Mouse (Mus musculus) heart, embryonic 16.5 days (tissue): ENCODE results near the gene Dmac2. TPM values are rescaled to one million over a fixed set of nuclear protein-coding genes. Genes with fewer than 3 reads are reported as not detected.
"Not testable (repeated sequence)": the region's sequence is repeated elsewhere in the genome, so short reads cannot be mapped to it uniquely, and the experiment has no call there.

Experiments
- ATAC-seq: fragments of 200-750 bp; cut with Nextera tagmentation; replicated peaks from 2 replicates; pipeline ENCODE4 v1.8.0; 2017; ENCODE audit warnings: moderate number of reproducible peaks; ENCODE audit not compliant: insufficient read depth, low FRiP score; ENCODE audit errors: extremely low read depth
- H3K27ac ChIP-seq: fragments of 300-500 bp; sonication (generic); 2 replicates; pipeline ENCODE4 v1.5.1; 2014; ENCODE audit warnings: mild to moderate bottlenecking, low read length, control low read depth, moderate library complexity
- H3K27me3 ChIP-seq: fragments of 300-500 bp; sonication (generic); 2 replicates; pipeline ENCODE4 v1.6.1; 2014; ENCODE audit warnings: low read length, mixed read lengths; ENCODE audit not compliant: control insufficient read depth, insufficient read depth
- H3K36me3 ChIP-seq: fragments of 300-500 bp; sonication (generic); 2 replicates; pipeline ENCODE4 v1.6.1; 2014; ENCODE audit not compliant: control insufficient read depth, insufficient read depth
- H3K4me1 ChIP-seq: fragments of 300-500 bp; sonication (generic); 2 replicates; pipeline ENCODE4 v1.6.1; 2014; ENCODE audit warnings: low read length, mixed read lengths; ENCODE audit not compliant: control insufficient read depth, insufficient read depth
- H3K4me2 ChIP-seq: fragments of 300-500 bp; sonication (generic); 2 replicates; pipeline ENCODE4 v1.6.1; 2014; ENCODE audit warnings: low read depth, mild to moderate bottlenecking, control low read depth, low read length
- H3K4me3 ChIP-seq: fragments of 300-500 bp; sonication (generic); 2 replicates; pipeline ENCODE4 v1.5.1; 2014; ENCODE audit warnings: mild to moderate bottlenecking, control low read depth, low read length
- H3K9ac ChIP-seq: fragments of 300-500 bp; sonication (generic); 2 replicates; pipeline ENCODE4 v1.6.1; 2014; ENCODE audit warnings: low read length, control low read depth
- H3K9me3 ChIP-seq: fragments of 300-500 bp; sonication (generic); replicated peaks from 2 replicates; pipeline ENCODE4 v1.6.1; 2016; ENCODE audit warnings: low read length; ENCODE audit not compliant: control insufficient read depth
- WGBS: fragments of 180-500 bp; shearing (Covaris S2); extraction: QIAGEN DNeasy Blood & Tissue Kit; methylation state at CpG from one replicate; pipeline ENCODE4 v1.1.7; 2014; 5-methylcytosine and 5-hydroxymethylcytosine counted together
- polyA plus RNA-seq: library from polyadenylated mRNA; unstranded; fragments of >200 nt; fragmentation: Nextera tagmentation; extraction: Ambion mirVana; gene quantifications from 2 replicates; pipeline ENCODE4 v1.2.1, GENCODE M21; 2015

Gene Dmac2
- 58.6 and 63.6 TPM in 2 replicates for polyA plus RNA-seq

DNA sequence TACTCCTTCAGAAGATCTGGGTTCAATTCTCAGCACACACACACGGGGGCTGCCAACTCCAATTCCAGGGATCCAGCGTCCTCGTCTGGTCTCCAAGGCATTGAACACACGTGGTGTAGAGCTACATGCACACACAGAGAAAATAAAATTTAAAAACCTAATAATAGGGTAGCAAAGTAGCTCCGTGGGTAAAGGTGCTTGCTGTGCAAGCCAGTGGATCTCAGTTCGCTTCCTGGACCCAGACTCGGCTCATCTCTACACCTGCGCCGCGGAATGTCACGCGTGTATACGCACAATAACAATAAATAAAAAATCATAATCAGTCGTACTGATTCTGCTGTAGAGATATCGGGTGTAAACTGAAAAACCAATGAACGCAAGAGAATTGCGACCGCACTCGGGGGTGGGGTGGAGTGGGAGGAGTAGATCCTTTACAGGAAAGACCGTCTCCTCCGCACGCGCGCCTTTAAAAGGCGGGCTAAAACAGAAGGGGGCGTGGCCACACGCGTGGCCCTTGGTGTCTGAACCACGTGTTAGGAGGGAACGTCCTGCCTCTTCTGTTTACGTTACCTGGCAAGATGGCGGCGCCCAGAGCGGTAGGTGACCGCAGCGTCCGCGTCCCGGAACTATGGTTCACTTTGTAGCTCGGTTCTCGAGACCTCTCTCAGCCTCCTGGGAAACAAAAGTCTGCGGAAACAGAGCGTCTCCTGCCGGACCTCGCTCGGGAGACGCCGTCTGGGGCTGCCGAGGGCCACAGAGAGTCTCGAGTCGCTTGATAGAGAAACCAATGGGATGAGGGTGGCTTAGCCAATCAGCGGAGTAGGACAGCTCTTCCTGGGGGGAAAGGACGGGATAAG lies at the start of gene Dmac2:
Gene Dmac2, plus strand, starts transcription at position 550 of the 857 bp plus-strand sequence.
- Histone ChIP-seq H3K27me3 (no peaks in the 10 kb centered on the region), H3K4me2 (peak within 1 kb of the TSS; percentile 79), H3K9me3 (no peaks in the 10 kb centered on the region), H3K27ac (peak within 1 kb of the TSS; percentile 76), H3K4me1 (peaks cover 10% of the 10 kb centered on the region; the same call in 1 of the 2 replicates), H3K4me3 (peak within 1 kb of the TSS; percentile 71), H3K36me3 (peaks cover 19% of the 10 kb centered on the region), H3K9ac (peak within 1 kb of the TSS; percentile 74)
- WGBS = under 1% methylated on average over 53 of the region's 53 CpGs
- peak; percentile 93 for ATAC-seq

DNA sequence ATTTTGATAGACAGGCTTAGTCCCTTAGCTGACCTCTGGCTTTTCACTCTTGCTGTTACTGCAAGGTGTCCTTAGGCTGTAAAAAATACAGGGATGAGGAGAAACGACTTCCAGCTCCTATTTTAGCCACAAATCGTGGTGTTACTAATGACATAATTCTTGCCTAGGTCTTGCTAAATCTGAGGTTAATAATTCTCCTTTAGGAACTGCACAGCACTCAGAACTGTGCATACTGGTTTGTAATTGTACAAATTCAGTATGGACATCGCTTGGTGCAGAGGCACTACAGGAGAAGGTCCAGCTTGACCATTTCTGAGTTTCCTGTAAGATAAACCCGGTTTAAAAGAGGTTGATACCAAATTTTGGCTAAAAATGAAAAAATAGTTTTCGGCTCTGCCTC lies 45.4 kb upstream of the Dmac2 start:
- H3K4me2 ChIP-seq, ATAC-seq, H3K27me3 ChIP-seq, H3K36me3 ChIP-seq, H3K4me3 ChIP-seq, H3K4me1 ChIP-seq, H3K9ac ChIP-seq, H3K27ac ChIP-seq, H3K9me3 ChIP-seq: not testable (repeated sequence)
- 67% methylated on average over 5 of the region's 5 CpGs for WGBS

DNA sequence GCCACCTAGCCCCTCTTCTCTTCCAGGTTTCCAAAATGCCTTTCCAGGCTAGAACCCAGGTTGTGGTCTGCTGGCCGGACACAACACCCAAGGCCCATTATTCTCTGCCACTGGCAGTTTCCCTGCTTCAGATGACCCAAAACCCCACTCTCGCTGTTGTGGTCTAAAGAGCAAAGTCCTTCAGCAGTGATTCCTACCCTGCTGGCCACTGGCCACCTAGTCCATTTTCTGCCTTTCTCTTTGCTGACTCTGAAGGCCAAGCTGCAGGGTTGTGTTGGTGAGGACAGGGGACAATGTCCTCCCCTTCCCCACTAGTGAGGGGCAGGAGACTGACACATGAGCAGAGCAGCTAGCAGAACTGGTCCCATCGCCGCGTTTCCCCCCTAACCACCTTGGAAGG lies 44.1 kb upstream of the Dmac2 start:
- H3K4me3 ChIP-seq = no peak overlapping the region
- no peak overlapping the region for H3K27ac ChIP-seq
- ATAC-seq = no peak
- no peaks in the 10 kb centered on the region for H3K4me1 ChIP-seq
- no peak overlapping the region for H3K4me2 ChIP-seq
- H3K27me3 ChIP-seq = no peaks in the 10 kb centered on the region
- no peaks in the 10 kb centered on the region for H3K9me3 ChIP-seq
- H3K9ac ChIP-seq = no peak overlapping the region
- WGBS = 65% methylated on average over 5 of the region's 5 CpGs
- no peaks in the 10 kb centered on the region for H3K36me3 ChIP-seq

DNA sequence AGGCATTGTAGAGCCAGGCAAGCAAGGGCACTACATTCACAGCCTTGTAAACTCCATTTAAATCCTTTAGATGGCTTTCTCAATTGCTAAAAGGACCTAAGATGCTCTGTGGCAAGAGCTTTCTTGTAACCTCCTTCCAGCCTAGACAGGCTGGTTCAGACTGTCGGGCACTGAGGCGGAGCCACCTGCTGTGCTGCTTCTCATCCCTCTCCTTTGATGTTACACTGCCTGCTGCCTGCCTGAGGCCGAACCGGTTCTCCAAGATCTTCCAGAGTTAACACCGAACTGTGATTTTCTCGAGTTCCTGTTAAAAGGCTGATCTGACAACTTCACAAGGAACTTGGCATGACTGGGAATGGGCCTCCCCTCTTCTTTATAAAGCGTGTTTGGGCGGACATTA lies 43.3 kb upstream of the Dmac2 start:
- Histone ChIP-seq H3K36me3 (no peaks in the 10 kb centered on the region), H3K9ac (no peak overlapping the region), H3K4me2 (no peak overlapping the region), H3K27ac (no peak overlapping the region), H3K4me1 (no peaks in the 10 kb centered on the region), H3K9me3 (no peaks in the 10 kb centered on the region), H3K4me3 (no peak overlapping the region), H3K27me3 (no peaks in the 10 kb centered on the region)
- WGBS = 15% methylated on average over 8 of the region's 8 CpGs
- ATAC-seq = no peak

DNA sequence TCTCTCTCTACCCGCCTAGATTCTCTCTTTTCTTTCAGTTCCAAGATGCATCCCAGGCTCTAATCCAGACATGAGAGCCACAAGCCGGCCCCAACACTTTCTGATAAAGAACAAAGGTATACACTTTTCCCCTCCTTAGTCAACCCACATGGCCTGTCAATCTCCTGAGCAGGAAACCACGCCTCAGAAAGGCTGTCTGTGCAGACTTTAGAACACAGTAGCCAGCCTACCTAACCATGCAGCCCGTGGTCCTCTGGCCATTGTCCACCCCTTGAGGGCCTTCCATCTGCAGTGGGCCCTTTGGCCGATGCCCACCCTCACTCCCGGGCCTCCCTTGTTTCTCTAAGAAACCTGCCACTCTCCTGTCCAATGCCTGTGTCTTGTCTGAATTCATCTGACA lies 42.9 kb upstream of the Dmac2 start:
- not testable (repeated sequence) for H3K4me3 ChIP-seq, ATAC-seq, H3K27me3 ChIP-seq, H3K4me1 ChIP-seq, H3K9ac ChIP-seq, H3K9me3 ChIP-seq, H3K36me3 ChIP-seq, H3K27ac ChIP-seq, H3K4me2 ChIP-seq
- 32% methylated on average over 6 of the region's 6 CpGs for WGBS

DNA sequence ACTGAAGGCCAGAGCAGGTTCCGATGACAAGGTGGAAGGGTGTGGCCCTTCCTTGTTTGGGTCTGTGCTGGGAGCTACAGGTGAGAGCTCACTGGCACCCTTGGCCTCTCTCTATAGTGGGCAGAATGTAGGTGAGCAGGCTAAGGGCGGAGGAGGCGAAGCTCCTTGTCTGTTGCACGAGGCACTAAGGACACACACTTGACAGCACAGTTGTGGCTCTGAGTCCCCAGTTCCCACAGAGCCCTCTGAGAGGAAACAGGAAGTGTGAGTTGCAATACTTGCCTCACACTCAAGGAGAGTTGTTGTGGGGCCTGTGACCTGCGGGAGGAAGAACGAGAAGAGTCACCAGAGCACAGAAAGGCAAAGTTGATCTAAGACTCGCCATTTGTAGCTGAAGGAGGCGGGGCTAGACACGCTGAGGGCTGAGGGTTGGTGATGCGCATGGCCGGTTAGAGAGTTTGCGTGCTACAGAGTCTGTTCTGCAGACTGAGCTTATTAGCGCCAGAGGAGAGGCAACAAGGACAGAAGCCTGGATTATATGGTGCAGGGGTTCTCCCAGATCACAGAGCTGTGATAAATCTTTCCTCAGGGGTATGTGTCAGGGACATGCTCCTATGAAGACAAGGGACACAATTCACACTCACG lies 42.3 kb upstream of the Dmac2 start:
- H3K4me3 ChIP-seq, H3K36me3 ChIP-seq, H3K27me3 ChIP-seq, H3K4me1 ChIP-seq, H3K27ac ChIP-seq, H3K9me3 ChIP-seq, H3K4me2 ChIP-seq, H3K9ac ChIP-seq: not testable (repeated sequence)
- ATAC-seq = peak; percentile 41; the same call in 1 of the 2 replicates
- 67% methylated on average over 12 of the region's 14 CpGs for WGBS

DNA sequence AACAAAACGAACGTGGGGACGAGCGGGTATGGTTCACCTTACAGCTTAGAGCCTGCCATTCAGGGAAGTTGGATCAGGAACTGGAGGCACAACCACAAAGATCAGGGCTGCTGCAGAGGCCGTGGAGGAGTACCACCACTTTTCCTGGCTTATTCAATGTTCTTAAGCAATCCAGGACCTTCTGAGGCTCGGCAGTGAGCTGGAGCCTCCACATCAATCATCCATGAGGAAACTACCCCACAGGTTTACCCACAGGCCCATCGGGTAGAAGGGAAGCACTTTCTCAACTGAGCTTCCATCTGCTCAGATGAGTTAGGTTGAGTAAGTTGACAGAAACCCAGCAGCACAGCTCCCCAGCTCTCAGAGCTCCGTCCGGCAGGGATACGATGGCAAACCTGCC lies 39.8 kb upstream of the Dmac2 start:
- Histone ChIP-seq H3K4me2 (no peak overlapping the region), H3K27me3 (no peaks in the 10 kb centered on the region), H3K27ac (no peak overlapping the region), H3K36me3 (no peaks in the 10 kb centered on the region), H3K4me1 (no peaks in the 10 kb centered on the region), H3K9ac (no peak overlapping the region), H3K4me3 (no peak overlapping the region), H3K9me3 (peaks cover 5% of the 10 kb centered on the region; the same call in 1 of the 2 replicates)
- no peak for ATAC-seq
- 72% methylated on average over 10 of the region's 10 CpGs for WGBS

DNA sequence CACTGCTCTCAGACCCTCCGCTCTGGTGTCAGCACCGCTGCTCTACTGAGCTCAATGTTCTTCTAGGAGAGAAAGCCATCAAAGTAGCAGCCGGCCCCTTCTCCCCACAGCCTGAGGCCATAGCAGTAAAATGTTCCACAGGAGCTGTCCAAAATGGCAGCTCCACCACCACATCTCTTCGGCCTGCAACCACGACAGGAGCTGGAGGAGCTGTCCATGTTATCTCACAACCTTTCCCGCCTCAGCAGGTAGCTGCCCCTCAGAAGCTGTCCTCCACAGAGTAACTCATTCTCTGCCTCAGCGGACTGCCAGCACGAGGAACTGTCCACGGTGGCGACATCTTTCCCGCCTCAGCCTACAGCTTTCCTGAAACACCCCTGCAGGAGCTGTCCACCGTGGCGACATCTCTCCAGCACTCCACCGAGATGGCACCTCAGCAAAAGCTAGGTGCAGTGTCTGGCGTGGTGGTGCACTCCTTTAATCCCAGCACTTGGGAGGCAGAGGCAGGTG lies 36.9 kb upstream of the Dmac2 start:
- 78% methylated on average over 15 of the region's 15 CpGs for WGBS
- no peaks in the 10 kb centered on the region for H3K36me3 ChIP-seq
- ATAC-seq = no peak
- H3K9ac ChIP-seq = no peak overlapping the region
- no peaks in the 10 kb centered on the region for H3K4me1 ChIP-seq
- no peak overlapping the region for H3K4me3 ChIP-seq
- H3K27ac ChIP-seq = no peak overlapping the region
- no peak overlapping the region for H3K4me2 ChIP-seq
- no peaks in the 10 kb centered on the region for H3K27me3 ChIP-seq
- peaks cover 5% of the 10 kb centered on the region; the same call in 1 of the 2 replicates for H3K9me3 ChIP-seq

DNA sequence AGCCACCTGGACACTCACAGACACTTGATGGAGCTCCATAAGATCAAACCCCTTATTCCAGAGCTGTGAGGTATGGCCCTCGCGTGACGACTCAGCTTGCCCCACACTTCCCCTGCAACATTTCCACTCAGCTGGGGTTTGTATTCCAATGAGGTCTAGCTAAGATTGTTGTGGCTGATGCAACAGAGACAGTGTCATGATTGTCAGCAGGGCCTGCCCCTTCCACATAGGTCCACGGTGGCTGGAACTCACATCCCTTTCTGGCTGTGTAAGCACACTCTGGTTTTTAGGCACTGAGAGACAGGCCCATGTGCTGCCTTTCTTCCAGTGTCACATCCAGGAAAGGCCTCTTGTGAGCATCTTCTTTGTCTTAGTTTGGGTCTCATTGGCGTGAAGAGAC lies 34.6 kb upstream of the Dmac2 start:
- 83% methylated on average over 5 of the region's 5 CpGs for WGBS
- Histone ChIP-seq H3K4me1 (no peaks in the 10 kb centered on the region), H3K27ac (no peak overlapping the region), H3K4me2 (no peak overlapping the region), H3K9ac (no peak overlapping the region), H3K4me3 (no peak overlapping the region), H3K27me3 (no peaks in the 10 kb centered on the region), H3K36me3 (no peaks in the 10 kb centered on the region), H3K9me3 (peaks cover 5% of the 10 kb centered on the region; the same call in 1 of the 2 replicates)
- ATAC-seq = no peak
